Mouse (Mus musculus): ENCODE measurements at regions not wholly inside any gene's neighbourhood (a gene's known extent, or its start where the extent isn't known, plus 50 kb on each side); places are given as distances from the start of the nearest gene placed in this dataset.

DNA sequence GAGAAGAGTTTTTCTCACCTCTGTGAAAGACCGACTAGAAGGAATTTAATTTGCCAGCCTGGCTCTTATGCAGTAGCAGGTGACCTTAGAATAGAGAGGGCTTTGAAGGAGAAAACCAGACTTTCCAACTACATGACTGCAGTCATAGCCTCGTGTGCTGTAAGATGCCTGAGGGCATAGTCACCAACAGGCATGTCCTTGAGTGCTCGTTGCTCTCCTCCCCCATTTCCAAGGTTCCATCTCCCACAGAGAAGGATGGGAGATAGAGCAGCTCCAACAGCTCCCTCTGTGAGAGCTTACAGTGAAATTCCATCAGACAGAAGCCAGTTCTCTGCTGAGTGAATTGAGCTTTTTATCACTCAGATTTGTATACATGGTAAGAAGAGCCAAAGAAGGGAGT is 398.1 kb upstream of the Id4 start:
- DNase-seq (ENCODE audit: low spot score in 2 of 2), result no peak

DNA sequence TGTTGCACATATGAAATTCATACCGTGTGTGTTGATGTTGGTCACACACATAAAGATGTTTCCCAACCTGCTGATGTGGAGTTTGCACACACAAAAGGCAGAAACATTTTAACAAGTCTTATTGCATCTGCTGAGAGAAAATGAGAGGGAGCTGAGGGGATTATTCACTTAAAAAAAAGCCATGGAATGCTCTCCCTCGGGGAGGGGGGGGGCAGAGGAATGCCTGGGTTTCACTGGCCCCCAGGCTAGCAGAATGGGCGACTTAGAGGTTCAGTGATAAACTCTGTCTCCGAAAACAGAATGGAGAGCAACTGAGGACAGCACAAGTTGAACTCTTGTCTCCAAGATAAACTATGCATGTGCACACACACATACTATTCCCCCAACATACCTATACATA is 392.4 kb upstream of the Id4 start:
- DNase-seq (ENCODE audit: low spot score in 2 of 2), result no peak

- DNase-seq (ENCODE audit: low spot score in 2 of 2), result no peak
Measured at GRCm38 (mm10) chr13:47869670-47870532, 391.1 kb upstream of the Id4 start.

- DNase-seq (ENCODE audit: low spot score in 2 of 2), result no peak
Measured at GRCm38 (mm10) chr13:47872645-47873044, 388.4 kb upstream of the Id4 start.

- DNase-seq (ENCODE audit: low spot score in 2 of 2), result no peak
Measured at GRCm38 (mm10) chr13:47892569-47892968, 368.5 kb upstream of the Id4 start.

GRCm38 (mm10) chr13:47894331-47894730 is 366.7 kb upstream of the Id4 start:
- DNase-seq (ENCODE audit: low spot score in 2 of 2), result no peak

DNA sequence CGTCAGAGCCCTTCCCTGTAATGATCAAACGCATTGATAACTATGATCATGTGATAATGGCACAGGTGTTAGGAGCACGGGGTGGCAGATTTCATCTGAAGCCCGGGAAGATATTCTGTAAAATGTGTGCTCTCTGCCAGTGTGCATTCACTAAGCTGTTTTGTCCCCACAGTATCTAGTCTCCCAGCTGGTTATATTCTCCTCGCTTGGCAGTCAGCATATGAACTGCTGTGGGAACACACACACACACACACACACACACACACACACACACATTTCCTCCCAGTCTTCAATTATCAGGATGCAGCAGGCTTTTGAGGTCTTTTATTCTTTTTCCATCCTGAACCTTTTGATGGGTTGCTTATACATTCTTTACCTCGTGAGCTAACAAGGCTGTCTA is 365.8 kb upstream of the Id4 start:
- no peak for DNase-seq (ENCODE audit: low spot score in 2 of 2)

- no peak for DNase-seq (ENCODE audit: low spot score in 2 of 2)
Measured at GRCm38 (mm10) chr13:47896646-47897045, 364.4 kb upstream of the Id4 start.

- DNase-seq (ENCODE audit: low spot score in 2 of 2), result no peak
Measured at GRCm38 (mm10) chr13:47909851-47910530, 351.0 kb upstream of the Id4 start.

- no peak for DNase-seq (ENCODE audit: low spot score in 2 of 2)
Measured at GRCm38 (mm10) chr13:47910531-47910910, 350.5 kb upstream of the Id4 start.

DNA sequence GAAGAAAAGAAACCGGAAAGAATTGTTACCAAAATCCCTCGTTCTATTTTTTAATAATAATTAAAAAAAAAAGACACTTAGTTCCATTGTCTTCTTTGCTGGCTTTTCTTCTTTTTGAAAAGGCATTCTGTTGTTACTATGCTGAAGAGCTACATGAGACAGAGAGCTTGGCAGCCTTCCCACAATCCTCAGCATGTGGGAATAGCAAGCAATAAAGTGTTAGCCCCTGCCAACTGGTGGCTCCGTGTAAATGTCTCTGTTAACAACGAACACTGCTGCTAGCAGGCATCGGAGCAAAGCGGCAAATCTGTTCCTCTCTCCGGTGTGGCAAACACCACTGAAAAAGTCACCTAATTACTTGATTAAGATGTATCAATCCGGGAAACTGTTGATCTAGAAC is 344.6 kb upstream of the Id4 start:
- no peak for DNase-seq (ENCODE audit: low spot score in 2 of 2)

GRCm38 (mm10) chr13:47917370-47917769 is 343.7 kb upstream of the Id4 start:
- no peak for DNase-seq (ENCODE audit: low spot score in 2 of 2)

GRCm38 (mm10) chr13:47921044-47921443 is 340.0 kb upstream of the Id4 start:
- DNase-seq (ENCODE audit: low spot score in 2 of 2), result no peak

GRCm38 (mm10) chr13:47940696-47941095 is 320.3 kb upstream of the Id4 start:
- no peak for DNase-seq (ENCODE audit: low spot score in 2 of 2)

GRCm38 (mm10) chr13:47942368-47942787 is 318.6 kb upstream of the Id4 start:
- no peak for DNase-seq (ENCODE audit: low spot score in 2 of 2)

- DNase-seq (ENCODE audit: low spot score in 2 of 2), result no peak
Measured at GRCm38 (mm10) chr13:47943645-47944044, 317.4 kb upstream of the Id4 start.

- no peak for DNase-seq (ENCODE audit: low spot score in 2 of 2)
Measured at GRCm38 (mm10) chr13:47948098-47948865, 312.7 kb upstream of the Id4 start.

GRCm38 (mm10) chr13:47950456-47950855 is 310.6 kb upstream of the Id4 start:
- DNase-seq (ENCODE audit: low spot score in 2 of 2), result no peak

- no peak for DNase-seq (ENCODE audit: low spot score in 2 of 2)
Measured at GRCm38 (mm10) chr13:47951043-47951442, 310.0 kb upstream of the Id4 start.

DNA sequence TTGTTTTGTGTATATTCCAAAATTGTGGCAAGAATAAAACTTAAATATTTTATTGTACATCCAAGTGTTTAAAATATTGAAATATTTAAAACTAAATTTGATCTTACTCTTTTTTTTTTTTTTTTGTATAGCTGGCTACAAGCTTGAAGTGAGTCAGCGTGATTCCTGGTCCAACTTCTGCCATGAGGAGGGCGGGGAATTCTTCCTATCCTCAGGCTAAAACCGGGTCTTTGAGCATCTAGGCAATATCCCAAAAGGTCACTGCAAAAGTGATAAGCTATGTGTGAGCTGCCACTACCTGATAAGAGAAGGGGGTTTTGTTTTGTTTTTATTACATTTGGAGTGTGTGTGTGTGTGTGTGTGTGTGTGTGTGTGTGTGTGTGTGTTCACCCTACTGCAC is 308.1 kb upstream of the Id4 start:
- no peak for DNase-seq (ENCODE audit: low spot score in 2 of 2)

GRCm38 (mm10) chr13:47953776-47954175 is 307.3 kb upstream of the Id4 start:
- no peak for DNase-seq (ENCODE audit: low spot score in 2 of 2)

- no peak for DNase-seq (ENCODE audit: low spot score in 2 of 2)
Measured at GRCm38 (mm10) chr13:47955504-47955903, 305.5 kb upstream of the Id4 start.

DNA sequence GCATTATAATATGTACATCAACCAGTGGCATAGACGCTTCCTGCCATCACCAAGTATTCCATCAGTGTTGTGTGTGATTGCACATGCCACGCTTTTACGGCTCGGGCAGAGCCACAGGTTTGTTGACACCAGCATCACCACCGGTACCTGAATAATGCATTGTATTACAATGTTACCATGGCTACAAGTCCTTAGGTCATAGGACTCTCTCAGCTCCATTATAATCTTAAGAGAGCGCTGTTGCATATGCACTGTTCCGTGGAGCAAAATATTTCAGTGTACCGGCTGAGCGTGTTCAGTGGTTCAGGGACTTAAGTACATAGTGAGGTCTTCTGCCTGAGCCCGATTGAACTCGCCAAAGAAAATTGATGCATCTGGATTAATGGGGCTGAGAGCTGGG is 303.4 kb upstream of the Id4 start:
- no peak for DNase-seq (ENCODE audit: low spot score in 2 of 2)
